Mouse (Mus musculus) spleen, postnatal 10 days (tissue): ENCODE data around the gene Pdia4.
"Not testable (repeated sequence)": the region's sequence is repeated elsewhere in the genome, so short reads cannot be mapped to it uniquely, and the experiment has no call there.

ENCODE experiments used
- DNase-seq, 2 experiments: peaks; one replicate each; pipeline ENCODE4 v3.0.0; 2021 to 2022; ENCODE audit warnings: low spot score in 2 of 2

Gene Pdia4

DNA sequence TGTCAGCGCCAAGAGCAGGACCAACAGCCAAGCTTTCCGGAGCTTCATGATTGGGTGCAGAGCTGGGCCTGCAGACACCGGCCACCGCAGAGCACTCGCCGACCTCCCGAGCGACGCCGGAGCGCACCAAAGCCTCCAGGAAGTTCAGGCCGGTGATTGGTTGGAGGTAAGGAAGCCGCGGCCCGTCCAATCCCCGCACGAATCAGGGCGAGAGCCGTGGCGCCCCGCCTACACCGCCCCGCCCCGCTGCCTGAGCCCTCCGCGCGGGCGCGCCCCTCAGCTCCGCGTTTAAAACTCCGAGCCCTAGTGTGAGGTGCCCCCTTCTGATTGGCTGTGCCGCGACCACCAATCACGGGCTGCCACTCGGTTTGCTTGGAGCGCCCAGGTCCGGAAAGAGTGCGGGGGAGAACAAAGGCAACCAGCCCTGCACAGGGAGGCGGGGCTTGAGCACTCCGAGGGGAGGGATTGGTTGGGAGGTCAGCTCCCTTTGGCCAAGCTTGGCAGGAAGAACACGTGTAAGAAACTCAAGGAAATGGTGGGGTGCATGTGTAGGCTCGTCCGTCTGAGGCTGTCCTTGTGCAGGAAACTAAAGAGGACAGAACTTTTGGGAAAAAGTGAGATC is at the start of gene Pdia4:
Gene Pdia4 (minus strand): TSS at position 174 of the 622 bp plus-strand sequence.
- peak; percentile 91 to 97 for DNase-seq

- not testable (repeated sequence) for DNase-seq
Observed at GRCm38 (mm10) chr6:47857729-47858128, 44.5 kb upstream of the Pdia4 start.

DNA sequence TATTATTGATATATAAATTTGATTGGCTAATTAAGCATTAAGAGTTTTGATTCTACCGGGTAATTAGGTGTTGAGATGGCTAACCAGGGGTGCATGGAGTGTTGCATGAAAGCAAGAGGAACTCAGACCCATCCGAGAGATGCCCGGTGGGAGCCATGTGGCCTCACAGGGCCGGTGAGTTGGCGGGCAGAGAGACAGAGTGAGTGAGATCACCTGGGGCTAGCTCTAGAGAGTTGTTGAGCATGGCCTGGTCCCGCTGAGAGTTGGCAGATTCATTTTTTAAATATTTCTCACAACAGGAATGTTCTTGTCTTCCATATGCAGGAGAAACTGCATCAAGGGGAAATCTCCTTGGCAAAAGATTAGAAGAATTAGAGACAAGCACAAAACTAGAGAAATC is 44.0 kb upstream of the Pdia4 start:
- DNase-seq: no peak

DNA sequence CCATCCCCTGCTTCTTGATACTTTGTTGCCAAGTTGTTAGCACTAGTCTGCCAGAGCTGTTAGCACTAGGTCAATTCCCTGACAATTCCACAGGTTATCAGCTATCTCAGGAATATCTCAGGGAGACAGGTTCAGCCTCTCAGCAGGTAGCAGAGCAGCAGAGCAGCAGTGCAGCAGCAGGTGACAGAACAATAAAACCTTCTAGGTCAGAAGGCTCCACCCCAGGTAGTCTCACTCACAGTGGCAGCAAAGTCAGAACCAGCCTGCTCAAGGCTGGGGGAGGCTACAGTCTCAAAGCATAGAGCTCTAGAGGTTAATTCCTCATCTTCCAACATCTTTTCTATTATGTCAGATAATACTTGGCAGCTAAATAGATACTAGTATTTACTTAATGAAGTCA is 32.5 kb upstream of the Pdia4 start:
- DNase-seq: no peak

GRCm38 (mm10) chr6:47842337-47842736 is 29.1 kb upstream of the Pdia4 start:
- DNase-seq: no peak

DNA sequence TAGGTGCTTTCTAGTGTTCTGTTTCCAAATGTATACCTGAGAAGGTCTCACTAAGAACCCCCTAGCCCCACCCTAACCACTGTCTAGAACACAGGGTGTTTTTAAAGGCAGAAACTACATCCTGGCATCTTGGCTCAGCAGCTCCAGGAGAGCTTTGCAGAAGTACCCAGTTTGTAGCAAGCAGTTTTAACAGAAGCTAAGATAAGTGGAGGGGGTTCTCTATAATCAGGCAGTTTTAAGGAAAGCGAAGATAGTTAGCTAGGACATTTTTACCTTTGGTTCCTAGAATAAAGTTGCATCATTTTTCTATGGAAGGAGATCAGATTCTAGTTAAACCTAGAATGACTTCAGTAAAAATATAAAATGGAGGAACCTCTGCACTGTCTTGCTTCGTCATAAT is 28.6 kb upstream of the Pdia4 start:
- DNase-seq: no peak

GRCm38 (mm10) chr6:47841077-47841476 is 27.8 kb upstream of the Pdia4 start:
- no peak for DNase-seq

- DNase-seq: no peak
Observed at GRCm38 (mm10) chr6:47837630-47838029, 24.4 kb upstream of the Pdia4 start.

DNA sequence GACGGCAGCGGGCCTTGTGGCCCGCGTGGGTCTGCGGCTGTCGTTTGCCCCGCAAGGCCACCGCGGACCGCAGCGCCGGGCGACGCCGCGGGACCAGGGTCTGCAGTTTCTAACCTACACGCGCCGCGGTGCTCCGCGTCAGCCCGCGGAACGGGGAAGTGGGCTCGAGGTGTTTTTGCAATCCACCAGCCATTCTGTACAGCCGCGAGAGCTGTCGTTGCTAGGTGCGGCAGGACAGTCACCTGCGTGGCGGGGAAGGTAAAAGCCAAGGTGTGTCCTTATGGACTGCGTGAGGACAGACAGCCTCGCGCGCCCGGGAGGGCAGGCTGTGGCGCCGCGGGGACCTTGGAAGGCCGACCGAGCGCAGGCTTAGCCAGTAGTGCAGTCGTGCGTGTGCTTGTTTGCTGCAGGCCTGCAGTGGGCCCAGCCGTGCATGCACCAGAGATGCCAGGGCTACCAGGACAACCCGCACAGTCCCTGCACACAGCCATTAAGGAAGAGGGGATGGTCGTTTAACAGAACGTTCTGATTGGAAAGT is 22.8 kb upstream of the Pdia4 start:
- peak; percentile 64 to 75 for DNase-seq

DNA sequence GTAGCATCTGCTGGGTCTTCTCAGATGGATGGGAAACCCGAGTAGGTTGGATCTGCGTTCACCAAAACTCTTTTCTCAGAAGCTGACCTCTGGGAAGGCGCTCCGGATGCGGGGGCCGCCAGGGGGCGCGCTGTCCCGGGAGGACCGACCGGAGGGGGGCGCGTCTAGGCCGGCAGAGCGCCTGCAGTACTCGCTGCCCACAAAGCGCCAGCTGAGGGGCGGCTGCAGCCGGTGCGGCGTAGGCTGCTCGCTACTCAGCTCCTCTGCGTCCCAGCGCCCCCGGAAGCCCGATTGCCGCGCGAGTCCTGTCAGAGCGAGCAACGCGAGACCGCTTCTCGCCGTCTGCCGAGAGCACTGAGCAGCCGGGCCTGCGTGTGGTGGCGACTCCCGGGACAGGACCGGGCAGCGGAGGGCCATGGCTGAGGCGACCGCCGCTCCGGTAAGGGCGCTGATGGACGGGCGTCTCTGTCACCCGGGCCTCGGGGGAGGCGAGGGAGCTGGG is 22.3 kb upstream of the Pdia4 start, which contains the start of gene Zfp398:
Gene Zfp398 (plus strand): TSS at position 180 of the 502 bp plus-strand sequence.
- peak; percentile 96 to 97 for DNase-seq

DNA sequence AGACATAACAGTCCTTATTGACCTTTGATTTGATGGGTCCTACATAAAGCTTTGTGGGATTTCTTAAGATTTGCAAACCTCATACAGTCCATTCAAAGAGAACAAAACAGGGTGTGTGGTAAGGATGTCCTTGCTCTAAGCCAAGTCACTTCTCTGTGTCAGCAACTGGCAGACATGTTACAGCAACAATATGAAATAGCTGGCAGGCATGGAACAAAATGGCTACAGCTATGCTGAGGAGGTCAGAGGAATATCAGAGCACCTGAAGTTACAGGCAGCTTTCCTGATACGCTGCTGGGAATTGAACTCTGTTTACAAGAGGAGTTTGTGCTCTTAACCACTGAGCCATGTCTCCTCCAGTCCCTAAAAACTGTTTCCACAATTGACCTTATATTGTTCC is 19.0 kb upstream of the Pdia4 start:
- DNase-seq: no peak

DNA sequence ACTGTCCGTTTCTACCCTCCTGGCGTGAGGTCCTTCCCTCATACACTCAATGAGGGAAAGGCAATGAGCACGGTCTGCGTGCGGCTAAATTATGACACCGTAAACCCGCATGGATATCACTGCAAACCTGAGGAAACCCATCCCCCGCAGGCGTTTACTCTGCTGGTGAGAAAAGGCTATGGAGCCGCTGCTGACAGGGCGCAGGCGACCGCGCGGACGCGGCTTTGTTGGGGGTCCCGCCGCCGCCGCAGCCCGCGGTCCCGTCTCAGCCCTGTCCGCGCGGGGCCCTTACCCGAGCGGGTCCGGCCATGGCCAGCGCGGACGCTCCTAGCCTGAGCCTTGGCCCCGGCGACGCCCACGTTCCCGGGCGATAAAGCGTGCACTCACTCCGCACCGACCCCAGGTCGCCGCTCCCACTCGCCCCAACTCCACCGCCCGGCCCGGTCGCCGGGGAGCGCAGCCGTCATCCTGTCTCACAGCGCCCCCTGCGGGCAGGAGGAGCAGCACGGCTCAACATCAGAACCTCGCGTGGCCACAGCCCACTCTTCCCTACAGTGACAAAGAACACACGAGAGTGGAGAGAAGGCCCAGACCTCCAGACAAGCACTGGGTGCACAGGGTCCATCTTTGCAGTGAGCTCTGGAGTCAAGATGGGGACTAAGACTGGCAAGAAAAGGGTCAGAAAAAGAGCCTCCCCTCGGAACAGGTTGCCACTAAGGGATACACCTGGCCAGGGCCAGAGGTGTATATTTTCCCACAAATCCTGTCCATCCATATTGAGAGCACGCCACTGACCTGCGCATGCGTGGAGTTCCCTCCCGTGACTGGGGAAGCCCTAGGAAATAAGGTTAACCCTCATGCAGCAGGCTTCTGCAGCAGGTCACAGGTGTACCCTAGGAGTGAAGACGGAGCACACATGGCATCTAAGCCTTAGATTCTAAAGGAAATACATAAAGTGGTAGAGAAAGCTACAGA is 17.2 kb upstream of the Pdia4 start, which contains the start of gene Zfp786:
Gene Zfp786 (minus strand): TSS at position 764 of the 975 bp plus-strand sequence.
- peak; percentile 92 to 96 for DNase-seq

DNA sequence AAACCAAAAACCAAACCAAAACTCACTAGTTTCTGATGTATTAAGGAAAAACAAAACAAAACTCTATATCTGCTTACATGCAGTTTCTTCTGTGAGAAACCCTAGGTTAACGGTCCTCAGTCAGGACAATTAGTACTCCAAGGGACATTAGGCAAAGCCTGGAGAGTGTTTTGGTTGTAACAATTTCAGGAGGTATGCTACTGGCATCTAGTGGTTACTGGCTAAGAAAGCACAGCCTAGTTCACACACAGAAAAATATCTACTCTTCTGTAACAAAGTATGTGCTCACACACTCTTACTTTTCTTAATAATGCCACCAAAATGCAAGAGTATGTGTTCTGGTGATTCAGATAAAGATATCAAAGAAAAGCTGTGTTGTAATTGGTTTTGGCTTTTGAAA is 15.7 kb upstream of the Pdia4 start:
- no peak for DNase-seq

DNA sequence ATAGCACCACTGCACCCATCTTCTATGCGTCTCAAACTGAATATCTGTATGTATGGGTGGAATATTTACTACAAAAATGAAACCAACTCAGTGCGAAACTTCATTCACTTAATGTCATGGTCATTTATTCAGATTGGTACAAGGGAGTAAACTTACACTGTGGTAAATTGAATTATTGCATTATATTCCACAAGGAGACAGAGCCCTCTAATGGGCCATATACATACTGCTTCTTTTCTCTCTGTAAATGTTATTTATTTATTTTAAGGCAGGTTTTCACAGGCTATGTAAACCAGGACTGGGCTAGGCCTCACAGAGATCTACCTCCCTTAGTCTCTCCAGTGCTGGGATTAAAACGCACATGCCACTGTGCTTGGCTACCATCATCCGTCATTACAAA is 14.2 kb upstream of the Pdia4 start:
- no peak for DNase-seq

GRCm38 (mm10) chr6:47824241-47824640 is 11.0 kb upstream of the Pdia4 start:
- no peak for DNase-seq

- DNase-seq: no peak
Observed at GRCm38 (mm10) chr6:47821776-47822175, 8.5 kb upstream of the Pdia4 start.

- DNase-seq: no peak
Observed at GRCm38 (mm10) chr6:47821236-47821635, 8.0 kb upstream of the Pdia4 start.

- DNase-seq: no peak
Observed at GRCm38 (mm10) chr6:47819626-47820325, 6.5 kb upstream of the Pdia4 start.

- DNase-seq: no peak
Observed at GRCm38 (mm10) chr6:47818721-47819120, 5.5 kb upstream of the Pdia4 start.

- DNase-seq: no peak
Observed at GRCm38 (mm10) chr6:47816151-47816550, 2.9 kb upstream of the Pdia4 start.

- DNase-seq: no peak
Observed at GRCm38 (mm10) chr6:47812271-47812915, 837 bp downstream of the Pdia4 start.
